Mouse (Mus musculus) left cerebral cortex, postnatal 25 days (tissue): ENCODE measurements around the gene Fbxw2. TPM values are rescaled to one million over a fixed set of nuclear protein-coding genes. Genes with fewer than 3 reads are reported as not detected.
A peak's percentile ranks its signal among the peaks of the same experiment; 100 is the strongest.
"Not testable (repeated sequence)": the region's sequence is repeated elsewhere in the genome, so short reads cannot be mapped to it uniquely, and the experiment has no call there.

Experiments
- DNase-seq, 2 experiments: peaks; one replicate each; pipeline ENCODE4 v3.0.0; 2022; ENCODE audit warnings: low spot score in 2 of 2, mixed read lengths in 1 of 2
- intact Hi-C: fragments of 180-260 bp; cut with DNase I; formaldehyde crosslinking; loops from one replicate; pipeline ENCODE4 v1.15.1; 2025
- total RNA-seq, 2 experiments: library from RNA; stranded (reverse); gene quantifications; 2 replicates each; pipeline ENCODE4 v1.2.3; 2021

The Fbxw2 gene
- total RNA-seq, 2 experiments from 2014 or later, result 96.1 to 101 TPM

DNA sequence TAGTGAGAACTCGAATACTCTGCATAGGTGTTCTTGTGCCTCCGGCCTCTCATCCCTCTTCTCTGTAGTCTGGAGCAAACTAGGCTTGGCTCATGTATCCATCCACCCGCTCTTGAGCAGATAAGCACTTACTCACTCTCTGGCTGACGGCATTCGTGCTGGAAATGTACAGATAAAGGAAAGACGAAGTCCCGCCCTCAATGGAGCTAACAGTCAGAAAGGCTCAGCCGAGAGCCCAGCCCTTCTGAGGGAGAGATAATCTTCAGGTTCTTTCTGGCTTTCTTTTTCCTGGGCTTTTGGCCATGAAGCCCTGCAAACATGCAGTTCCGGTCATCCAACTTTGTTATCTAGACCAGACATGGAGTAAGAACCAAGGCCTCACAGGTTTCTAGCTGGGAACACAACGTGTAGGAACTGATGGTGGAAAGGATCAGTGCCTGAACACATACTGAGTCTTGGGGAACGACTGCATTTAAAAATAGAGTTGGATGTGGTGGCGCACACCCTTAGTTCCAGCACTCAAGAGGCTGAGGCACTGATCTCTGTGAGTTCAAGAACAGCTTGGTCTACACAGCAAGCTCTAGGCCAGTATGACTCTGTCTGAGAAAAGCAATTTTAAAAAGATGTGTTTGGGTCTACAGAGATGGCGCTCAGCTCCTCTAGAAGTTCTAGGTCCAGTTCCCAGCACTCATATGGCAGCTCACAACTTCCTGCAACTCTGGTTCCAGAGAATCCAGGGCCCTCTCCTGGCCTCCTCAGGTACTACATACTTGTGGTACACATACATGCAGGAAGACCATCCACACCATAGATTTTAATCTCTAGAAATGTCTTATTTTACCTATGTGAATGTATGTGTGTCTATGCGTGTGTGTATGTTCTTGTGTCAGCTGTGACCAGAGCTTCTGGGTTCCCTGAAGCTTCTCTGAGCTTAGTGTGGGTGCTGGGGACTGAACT is 42.8 kb downstream of the Fbxw2 start:
- intact Hi-C loops, result no loop called here

DNA sequence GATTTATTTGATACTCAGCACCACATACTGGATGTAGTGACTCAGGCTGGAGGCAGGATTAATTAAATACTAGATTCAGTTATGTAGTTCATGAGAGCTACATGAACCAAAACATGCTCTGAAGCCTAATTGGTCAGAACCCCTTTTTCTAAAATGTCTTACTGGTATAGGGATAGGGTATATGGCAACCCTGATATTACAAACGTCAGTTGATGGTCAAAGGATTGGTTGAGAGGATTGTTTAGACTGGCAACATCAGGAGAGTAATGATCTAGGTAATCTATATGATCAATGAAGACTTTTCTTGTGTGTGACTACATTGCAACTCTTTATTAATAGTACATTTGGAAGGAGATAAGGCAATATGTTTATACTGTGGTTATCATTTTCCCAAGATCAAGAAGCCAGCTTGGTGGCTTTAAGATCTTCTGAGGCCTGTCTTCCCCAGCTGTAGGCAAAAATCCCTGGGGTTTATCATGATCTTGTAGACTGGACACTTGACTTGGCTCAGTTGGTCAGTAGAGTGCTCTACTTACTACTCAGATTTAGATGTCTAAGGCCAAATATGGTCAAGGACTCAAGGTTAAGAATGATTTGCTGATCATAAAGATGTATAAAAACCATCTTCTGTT is 48.8 kb downstream of the Fbxw2 start:
- intact Hi-C loops, result no loop called here
- DNase-seq, result no peak

More for the DNA sequence above, 42.8 kb downstream of the Fbxw2 start:
- no peak for DNase-seq

DNA sequence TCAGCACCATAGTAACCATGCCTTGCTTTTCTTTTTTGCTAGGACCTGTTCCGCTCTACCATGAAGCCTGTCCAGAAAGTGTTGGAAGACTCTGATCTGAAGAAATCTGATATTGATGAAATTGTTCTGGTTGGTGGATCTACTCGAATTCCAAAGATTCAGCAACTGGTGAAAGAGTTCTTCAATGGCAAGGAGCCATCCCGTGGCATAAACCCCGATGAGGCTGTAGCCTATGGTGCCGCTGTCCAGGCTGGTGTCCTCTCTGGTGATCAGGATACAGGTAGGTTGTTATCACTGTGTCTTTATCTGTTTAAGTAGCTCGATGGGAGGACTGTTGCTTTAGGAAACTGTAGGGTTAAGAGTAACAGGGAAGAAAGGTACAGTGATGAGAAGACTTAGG is 51.6 kb downstream of the Fbxw2 start:
- no peak for DNase-seq
- intact Hi-C loops, result no loop called here

DNA sequence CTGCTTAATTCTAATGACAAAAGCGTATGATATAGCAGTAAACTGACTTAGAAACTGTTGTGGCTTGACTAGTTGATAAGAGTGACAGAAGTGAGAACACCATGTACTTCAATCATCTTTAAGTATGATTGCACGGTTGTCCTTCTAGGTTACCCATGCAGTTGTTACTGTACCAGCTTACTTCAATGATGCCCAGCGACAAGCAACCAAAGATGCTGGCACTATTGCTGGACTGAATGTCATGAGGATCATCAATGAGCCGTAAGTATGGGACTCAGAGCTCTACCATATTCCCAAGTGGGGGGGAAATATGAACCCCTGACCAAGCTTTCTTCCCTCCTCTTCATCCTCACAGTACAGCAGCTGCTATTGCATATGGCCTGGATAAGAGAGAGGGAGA is 52.4 kb downstream of the Fbxw2 start:
- DNase-seq, result no peak
- intact Hi-C loops, result loop anchor here (2.0 kb wide), 1 partner anchor 25 kb away; the partner anchor contains the start of gene Rabepk

DNA sequence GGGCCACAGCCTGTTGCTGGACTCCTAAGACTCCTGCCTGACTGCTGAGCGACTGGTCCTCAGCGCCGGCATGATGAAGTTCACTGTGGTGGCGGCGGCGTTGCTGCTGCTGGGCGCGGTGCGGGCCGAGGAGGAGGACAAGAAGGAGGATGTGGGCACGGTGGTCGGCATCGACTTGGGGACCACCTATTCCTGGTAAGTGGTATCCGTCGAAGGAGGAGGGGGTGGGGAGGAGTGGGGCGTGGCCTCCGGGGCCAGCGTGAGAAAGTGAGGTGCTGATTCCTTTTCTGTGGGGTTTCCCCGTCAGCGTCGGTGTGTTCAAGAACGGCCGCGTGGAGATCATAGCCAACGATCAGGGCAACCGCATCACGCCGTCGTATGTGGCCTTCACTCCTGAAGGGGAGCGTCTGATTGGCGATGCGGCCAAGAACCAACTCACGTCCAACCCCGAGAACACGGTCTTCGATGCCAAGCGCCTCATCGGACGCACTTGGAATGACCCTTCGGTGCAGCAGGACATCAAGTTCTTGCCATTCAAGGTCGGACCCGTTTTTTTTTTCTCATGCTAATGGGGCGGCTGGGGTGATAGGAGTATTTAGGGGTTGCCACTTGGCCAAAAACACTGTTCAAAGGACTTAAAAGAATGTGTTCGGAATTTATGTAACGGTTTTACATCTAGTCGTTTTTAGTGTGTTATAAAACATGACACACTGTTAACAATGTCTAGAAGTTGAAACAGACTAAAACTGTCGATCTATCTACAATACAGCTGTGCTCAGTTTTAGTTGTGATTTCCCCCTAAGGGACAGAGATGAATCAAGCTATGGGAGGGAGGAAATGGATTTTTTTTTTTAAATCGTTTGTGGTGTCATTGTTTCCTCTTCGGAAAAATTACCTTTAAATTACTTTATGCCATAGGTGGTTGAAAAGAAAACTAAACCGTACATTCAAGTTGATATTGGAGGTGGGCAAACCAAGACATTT is 53.6 kb downstream of the Fbxw2 start:
- intact Hi-C loops, result loop anchor here (2.0 kb wide), 1 partner anchor 26 kb away; the partner anchor contains the start of gene Rabepk
- DNase-seq, result no peak

DNA sequence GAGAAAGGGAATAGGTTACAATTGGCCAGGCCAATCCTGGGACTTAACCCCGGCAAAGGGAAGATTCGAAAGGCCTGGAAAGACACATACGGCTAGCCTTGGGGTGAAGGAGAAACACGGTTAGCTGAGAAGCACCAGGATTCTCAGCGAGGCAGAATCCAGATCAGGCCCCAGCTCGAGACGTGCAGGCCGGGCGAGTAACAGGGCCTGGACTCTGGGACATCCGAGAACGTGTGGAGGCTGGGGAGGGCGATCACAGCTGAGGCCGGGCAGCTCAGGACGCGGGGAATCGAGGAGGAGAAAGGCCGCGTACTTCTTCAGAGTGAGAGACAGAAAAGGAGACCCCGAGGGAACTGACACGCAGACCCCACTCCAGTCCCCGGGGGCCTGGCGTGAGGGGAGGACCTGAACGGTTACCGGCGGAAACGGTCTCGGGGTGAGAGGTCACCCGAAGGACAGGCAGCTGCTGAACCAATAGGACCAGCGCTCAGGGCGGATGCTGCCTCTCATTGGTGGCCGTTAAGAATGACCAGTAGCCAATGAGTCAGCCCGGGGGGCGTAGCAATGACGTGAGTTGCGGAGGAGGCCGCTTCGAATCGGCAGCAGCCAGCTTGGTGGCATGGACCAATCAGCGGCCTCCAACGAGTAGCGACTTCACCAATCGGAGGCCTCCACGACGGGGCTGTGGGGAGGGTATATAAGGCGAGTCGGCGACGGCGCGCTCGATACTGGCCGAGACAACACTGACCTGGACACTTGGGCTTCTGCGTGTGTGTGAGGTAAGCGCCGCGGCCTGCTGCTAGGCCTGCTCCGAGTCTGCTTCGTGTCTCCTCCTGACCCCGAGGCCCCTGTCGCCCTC is 54.5 kb downstream of the Fbxw2 start, which contains the start of gene Hspa5:
TSS of gene Hspa5 (plus strand) at position 603 of the 859 bp plus-strand sequence.
- DNase-seq, result peak; percentile 100
- intact Hi-C loops, result loop anchor here (2.0 kb wide), 2 partner anchors 17 to 27 kb away; partner anchors contain the start of genes Gapvd1 and Rabepk

DNA sequence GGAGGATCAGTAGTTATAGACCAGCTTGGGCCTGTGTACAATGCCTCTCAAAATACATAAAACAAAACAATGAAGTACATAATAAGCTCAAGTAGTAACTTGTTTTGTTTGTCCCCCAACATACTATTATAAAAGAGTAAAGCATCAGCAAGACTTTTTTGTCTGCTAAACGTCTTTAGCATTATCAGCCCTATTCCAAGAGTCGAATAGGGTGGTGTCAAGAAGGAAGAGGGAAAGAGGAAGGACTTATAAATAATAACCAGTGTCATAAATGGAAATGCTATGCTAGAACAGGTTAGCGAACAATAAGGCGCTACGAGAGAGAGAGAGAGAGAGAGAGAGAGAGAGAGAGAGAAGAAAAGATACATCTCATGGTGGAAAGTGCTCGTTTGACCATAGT is 55.2 kb downstream of the Fbxw2 start:
- no peak for DNase-seq
- intact Hi-C loops, result loop anchor here (2.0 kb wide), 1 partner anchor 16 kb away; the partner anchor contains the start of gene Gapvd1

DNA sequence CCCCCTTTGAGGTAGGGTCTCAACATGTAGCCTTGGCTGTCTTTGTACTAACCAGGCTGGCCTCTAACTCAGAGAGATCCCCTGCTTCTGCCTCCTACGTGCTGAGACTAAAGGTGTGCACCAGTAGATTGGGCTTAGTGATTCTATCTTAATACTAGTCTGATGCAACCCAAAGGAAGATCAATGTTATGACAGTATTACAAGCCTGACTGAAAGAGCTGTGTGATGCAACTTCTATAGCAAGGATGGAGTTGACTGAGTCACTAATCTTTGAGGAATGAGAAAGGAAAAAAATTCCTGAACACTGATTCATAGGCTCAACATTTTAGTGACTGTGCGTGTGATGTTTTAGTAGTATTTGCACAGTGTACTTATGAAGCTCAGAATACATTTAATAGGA is 56.1 kb downstream of the Fbxw2 start:
- intact Hi-C loops, result loop anchor here (2.0 kb wide), 1 partner anchor 15 kb away; the partner anchor contains the start of gene Gapvd1
- no peak for DNase-seq

DNA sequence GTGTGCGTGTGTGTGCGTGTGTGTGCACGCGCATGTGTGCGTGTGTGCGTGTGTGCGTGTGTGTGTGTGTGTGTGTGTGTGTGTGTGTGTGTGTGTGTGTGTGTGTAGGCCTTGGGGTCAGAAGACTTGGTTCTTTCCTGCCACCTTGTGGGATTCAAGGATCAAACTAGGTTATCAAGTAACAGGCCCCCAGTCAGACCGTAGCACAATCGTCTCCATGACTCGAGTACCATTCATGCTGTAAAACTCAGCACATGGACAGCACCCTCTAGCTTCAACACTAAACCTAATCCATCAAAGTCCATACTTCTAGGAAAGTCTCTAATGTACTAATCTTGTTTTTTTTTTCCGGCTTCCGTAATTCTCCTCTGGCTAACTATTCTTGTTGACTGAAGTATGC is 61.3 kb downstream of the Fbxw2 start:
- intact Hi-C loops, result no loop called here
- no peak for DNase-seq

DNA sequence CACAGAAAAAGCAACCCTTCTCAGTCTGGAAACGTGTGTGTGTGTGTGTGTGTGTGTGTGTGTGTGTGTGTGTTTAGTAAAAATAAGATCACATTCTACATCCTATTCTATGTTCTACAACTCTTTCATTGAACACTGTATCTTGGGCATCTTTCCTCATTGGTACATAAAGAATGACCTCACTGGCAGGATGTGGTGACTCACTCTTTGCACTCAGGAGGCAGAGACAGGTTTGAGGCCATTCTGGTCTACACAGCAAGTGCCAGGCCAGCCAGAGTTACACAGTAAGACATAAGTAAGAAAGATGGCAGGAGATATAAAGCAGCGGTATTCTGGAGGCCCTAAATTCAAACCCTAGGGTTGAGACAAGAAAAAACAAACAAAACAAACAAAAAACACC is 63.2 kb downstream of the Fbxw2 start:
- no peak for DNase-seq
- intact Hi-C loops, result no loop called here

DNA sequence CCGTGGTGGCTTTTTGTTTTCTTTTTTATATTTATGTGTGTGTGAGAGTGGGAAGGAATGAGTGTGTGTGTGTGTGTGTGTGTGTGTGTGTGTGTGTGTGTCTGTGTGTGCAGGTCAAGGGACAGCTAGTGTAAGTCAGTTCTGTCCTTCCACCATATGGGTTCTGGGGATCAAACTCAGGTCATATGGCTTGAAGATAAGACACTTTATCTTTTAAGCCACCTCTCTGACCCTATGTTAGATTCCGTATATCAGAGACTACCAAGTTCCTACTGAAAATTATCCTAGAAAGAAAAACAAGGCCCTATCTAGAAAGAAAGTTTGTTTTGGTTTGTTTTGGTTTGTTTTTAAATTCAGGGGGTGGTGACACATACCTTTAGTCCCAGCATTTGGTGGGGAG is 63.9 kb downstream of the Fbxw2 start:
- intact Hi-C loops, result no loop called here
- DNase-seq, result no peak

DNA sequence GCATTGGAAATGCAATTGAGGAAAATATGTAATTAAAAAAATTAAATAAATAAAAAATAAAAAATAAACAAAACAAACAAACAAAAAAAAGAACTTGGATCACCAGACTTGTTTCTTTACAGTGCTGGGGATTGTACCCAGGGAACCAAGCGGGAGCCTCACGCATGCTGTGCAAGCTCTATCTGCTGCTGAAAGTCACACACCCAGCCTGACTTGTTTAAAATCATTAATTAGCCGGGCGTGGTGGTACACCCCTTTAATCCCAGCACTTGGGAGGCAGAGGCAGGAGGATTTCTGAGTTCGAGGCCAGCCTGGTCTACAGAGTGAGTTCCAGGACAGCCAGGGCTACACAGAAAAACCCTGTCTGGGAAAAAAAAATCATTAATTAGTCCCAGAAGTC is 64.8 kb downstream of the Fbxw2 start:
- DNase-seq, intact Hi-C loops: not testable (repeated sequence)

DNA sequence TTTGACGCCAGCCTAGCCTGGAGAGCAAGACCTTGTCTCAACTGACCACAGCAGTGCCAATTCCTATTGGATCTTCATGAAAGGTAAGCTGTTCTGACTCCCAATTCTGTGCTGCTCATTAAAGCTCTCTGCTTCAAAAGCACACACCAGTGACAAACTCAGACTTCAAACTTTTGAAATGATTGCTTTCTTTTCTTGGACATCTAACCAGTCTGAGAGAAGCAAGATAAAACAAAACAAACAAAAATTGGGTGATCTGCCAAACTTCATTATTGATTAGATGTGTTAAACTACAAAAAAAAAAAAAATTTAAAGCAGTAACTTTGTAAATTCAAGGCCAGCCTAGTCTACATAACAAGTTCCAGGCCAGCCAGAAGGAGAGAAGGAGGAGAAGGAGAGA is 68.8 kb downstream of the Fbxw2 start:
- DNase-seq, result no peak
- intact Hi-C loops, result no loop called here

DNA sequence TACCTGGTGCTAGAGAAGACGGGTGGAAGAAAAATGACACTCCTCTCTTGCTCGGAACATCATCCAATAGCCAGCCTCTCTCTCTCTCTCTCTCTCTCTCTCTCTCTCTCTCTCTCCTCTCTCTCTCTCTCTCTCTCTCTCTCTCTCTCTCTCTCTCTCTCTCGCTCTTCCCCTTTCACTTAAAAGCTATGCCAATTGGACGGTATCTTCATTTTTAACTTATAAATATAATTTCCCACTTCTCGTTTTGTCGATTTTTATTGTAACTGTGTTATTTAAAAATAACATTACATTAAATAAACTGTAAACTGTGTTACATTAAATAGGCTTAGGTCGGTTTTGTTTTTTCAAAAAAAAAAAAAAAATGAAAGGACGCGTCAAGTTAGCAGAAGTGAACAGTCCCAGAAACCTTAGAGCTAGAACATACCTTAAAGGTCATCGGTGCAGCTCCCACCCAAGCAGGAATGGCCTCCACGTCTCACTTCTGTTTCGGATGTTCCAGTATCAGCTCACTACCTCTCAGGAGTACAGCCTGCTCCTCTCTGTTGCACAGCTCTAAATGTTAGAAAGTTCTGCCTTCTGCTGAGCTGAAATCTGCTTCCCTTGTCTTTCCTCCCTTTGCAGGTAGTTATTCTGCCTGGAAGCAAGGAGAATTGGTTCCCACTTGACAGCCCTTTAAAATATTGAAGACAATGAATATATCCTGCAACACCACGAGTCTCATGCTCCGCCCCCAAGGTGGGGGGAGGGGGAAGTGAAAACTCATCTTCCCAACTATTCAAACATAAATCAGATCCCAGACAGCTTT is 71.4 kb downstream of the Fbxw2 start, which contains the start of gene Gapvd1:
TSS of gene Gapvd1 (minus strand) at position 682 of the 808 bp plus-strand sequence.
- intact Hi-C loops, result loop anchor here (2.0 kb wide), 1 partner anchor 16 kb away; the partner anchor contains the start of gene Hspa5
- no peak for DNase-seq
